Mouse (Mus musculus) lung, postnatal 25 days (tissue): ENCODE results near the gene Ankrd34a.

Experiments used
- DNase-seq: peaks from one replicate; pipeline ENCODE4 v3.0.0; 2022; ENCODE audit warnings: low spot score

The Ankrd34a gene

DNA sequence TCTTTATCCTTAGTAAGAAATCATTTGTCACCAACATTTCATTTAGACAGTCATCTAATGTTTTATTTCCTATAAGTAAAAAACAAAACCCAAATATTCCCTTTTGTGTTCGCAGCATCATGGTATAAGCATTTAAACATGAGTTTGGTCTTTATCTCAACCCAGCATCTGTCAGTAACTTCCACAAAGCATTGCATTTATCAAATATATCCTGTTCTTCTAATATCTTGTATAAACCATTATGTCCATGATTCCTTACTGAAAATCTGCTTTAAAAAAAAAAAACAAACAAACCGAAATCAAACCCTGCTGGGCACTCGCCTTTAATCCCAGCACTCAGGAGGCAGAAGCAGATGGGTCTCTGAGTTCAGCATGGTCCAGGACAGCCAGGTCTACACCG lies 10.2 kb downstream of the Ankrd34a start:
- no peak for DNase-seq

DNA sequence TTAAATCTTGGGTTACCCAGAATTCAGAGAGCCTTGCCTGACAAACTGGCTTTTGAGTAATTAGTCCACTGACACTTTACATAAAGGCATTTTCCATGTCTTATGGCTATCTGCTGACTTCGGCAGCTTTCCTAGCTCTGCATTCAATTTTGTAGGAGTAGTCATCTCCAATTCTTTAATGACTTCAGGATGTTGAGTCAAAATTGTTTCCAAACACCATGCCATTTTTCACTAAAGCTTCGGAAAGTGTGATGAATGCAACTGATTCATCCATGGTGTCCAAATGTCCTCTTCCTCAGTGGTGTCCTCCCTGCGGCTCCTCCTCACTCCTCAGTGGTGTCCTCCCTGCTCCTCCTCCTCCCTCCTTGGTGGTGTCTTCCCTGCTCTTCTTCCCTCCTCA lies 21.5 kb downstream of the Ankrd34a start:
- DNase-seq: no peak

DNA sequence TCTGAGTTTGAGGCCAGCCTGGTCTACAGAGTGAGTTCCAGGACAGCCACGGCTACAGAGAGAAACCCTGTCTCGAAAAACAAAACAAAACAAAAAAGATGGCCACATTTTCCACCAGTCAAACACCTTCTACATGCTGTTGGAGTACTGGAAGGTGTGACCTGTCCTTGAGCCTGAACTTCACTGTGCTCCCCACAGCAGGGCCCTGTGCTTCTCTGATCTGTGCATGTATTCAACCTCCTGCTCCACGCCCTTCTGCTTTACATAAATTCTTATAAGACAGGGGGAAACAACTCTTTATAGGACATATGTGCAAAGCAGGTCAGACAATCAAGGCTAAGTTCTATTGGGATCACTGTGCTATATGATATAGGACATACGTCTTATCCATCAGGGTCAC lies 26.8 kb downstream of the Ankrd34a start:
- DNase-seq: no peak

DNA sequence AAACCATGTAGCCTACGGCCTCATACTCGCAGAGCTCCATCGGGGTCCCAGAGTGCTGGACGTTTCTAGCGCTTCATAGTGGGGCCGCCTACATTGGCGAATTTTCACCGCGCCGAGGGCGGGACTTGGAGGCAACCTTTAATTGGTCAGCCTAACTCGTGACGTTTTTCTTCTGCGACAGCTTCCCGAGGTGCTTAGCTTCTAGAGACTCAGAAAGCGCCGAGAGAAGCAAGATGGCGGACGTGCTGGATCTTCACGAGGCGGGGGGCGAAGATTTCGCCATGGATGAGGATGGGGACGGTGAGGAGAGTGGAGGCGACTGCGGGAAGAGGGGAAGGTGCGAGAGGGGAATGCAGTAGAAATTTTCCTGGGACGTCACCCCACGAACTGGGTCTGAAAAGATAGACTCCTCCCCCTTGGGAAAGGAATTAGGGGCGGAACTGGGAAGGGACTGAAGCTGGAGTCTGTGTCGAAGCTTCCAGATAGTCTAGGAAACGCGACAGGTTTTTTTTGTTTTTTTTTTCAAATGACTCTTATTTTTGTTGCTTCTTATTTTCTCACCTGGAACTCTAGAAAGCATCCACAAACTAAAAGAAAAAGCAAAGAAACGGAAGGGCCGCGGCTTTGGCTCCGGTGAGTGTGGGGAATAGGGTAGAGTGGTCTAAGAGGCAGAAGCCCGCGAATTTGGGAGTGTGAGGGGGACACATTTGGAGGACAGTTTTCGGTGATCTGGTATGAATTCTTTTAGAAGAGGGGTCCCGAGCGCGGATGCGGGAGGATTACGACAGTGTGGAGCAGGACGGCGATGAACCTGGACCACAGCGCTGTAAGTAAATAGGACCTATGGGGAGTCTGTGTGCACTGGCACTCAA lies 33.5 kb downstream of the Ankrd34a start, which contains the start of gene Rbm8a:
Rbm8a (plus strand) TSS at position 205 of the 872 bp plus-strand sequence.
- DNase-seq: peak; percentile 97

DNA sequence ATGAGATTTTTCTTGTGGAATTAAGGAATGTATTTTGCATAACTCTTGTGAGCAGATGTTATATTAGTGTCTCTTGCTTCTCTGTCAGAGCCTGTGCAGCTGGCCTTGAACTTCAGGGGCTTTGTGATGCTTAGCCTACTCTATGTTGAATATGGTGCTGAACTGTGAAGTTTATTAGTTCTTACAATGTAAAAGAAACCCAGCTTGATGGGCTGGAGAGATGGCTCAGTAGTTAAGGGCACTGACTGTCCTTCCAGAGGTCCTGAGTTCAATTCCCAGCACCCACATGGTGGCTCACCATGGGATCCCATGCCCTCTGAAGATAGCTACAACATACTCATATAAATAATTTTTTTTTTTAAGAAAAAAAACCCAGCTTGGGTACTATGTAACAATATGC lies 35.6 kb downstream of the Ankrd34a start:
- no peak for DNase-seq

DNA sequence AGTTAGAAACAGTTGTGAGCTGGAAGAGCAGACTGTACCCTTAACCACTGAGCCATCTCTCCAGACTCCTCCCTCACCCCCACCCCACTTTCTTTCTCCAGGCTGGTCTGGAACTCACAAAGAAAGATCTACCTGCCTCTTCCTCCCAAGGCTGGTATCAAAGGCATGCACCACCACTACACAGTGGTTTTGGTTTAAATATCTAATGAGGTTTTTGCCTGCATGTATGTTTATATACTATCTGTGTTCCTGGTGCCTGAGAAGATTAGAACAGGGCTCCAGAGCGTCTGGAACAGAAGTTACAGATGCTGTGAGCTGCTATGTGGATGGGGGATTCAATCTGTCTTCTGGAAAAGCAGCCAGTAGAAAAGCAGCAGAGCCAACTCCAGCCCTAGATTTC lies 37.6 kb downstream of the Ankrd34a start:
- DNase-seq: no peak

DNA sequence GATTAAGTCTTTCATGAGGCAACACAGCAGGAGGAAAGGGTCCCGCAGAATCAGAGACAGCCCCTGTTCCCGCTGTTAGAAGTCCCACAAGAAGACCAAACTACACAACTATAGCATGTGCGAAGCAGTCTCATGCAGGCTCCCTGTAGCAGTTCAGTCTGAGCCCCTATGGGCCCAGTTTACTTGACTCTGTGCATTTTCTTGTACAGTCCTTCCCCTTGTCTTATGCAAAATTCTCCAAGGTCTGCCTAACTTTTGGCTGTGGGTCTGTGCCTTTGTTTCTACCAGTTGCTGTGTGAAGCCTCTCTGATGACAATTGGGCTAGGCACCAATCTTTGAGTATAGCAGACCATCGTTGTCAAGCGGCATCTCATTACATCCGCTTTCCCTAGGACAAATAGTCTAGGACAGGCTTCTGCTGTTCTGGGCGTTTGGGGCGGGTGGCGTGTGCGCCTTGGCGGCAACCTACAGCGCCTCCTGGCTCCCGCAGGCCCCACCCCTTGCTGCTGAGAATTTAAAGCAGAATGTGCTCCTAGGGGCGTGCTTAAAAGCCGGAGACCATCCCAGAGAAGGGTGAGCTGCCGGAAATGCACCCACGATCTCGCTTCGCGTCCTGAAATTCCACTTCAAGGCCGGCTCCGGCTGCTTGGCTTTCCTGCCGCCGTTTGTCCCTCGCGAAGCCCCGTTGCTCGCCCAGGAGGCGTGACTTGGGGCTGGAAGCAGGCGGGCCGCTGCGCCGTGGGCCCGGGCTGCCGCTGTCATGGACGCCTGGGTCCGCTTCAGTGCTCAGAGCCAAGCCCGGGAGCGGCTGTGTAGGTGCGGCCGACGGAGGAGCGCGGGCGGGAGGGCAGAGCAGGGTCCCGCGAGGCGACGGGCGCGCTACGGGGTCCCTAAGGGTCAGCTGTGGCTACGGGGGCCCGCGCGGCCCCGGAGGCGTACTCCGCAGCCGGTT lies 38.8 kb downstream of the Ankrd34a start, which contains the start of the genes Pex11b and Gm42957:
Pex11b (plus strand) TSS at position 449 of the 952 bp plus-strand sequence.
Gm42957 (plus strand) TSS at position 547 of the 952 bp plus-strand sequence.
- DNase-seq: peak; percentile 89

DNA sequence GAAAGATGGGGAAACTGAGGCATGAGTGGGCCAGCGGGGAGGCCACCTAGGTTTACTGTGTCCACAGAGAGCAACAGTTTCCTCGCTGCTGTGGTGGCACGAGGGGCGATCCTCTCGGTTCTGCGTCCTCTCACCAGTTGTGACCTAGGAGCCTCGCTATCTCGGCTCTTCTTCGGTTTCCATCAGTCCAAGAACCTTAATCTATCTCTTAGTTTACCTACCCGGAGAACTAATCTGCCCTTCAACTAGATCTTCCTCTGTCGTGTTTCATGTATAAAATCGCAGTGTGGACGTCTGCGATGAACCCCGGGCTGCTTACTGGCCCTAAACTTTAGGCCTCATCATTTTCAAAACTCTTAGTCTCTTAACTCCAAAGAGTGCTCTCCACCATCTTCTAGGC lies 39.5 kb downstream of the Ankrd34a start:
- DNase-seq: no peak

DNA sequence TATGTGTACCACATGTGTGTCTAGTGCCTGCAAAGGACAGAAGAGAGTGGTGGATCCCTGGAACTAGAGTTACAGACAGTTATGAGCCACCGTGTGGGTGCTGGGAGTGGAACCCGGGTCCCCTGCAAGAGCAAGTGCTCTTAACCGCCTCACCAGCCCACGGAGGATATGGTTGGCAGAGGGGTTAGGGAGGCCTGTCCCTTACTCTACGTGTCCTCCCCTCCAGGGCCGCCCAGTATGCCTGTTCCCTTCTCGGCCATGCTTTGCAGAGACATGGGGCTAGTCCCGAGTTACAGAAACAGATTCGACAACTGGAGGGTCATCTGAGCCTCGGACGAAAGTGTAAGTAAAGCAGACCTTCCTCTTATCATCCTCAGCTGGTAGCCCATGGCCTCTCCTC lies 40.0 kb downstream of the Ankrd34a start:
- no peak for DNase-seq

DNA sequence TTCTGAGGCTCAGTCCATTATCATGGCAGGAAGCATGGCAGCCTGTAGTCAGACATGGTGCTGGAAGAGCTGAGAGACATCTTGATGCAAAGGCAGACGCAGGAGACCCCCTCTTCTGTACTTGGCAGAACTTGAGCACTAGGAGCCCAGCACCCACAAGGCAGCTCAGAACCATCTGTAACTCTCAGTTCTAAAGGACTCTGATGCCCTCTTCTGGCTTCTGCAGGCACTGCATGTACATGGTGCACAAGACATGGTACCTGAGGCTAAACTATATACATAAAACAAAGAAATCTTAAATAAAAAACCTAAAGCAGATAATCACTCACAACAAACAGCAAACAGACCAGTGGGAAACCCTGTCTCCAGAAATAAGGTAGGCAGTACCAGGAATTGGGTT lies 42.8 kb downstream of the Ankrd34a start:
- peak; percentile 71 for DNase-seq

DNA sequence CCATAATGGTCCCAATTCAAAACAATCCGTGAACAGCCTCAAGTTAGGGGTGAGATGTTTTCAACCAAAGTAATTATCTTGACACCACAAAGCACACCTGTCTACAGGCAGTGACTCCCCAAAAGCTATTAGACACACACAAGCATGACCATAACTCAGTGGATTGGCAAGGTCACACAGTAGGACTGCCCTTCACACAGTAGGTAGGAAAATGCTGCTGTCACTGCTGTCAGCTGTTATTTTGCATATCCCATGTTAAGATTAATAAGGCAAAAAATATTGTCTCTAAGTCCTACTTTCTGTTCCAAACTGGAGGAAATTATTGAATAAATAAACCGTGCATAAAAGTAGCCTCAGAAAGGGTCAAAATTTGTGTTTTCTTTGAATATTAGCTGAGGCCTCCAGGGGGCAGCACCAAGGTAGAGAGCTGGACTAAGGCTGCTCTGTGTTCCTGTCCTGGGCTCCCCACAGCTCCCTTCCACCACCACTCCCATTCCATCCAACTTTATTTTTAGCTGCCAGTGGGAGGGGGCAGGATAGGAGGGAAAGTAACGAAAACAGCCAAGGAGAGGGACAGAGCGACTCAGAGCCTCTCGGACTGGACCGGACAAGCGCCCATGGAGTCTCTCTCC lies 48.7 kb downstream of the Ankrd34a start, which contains the start of gene Itga10:
Itga10 (plus strand) TSS at position 567 of the 632 bp plus-strand sequence.
- DNase-seq: peak; percentile 33

DNA sequence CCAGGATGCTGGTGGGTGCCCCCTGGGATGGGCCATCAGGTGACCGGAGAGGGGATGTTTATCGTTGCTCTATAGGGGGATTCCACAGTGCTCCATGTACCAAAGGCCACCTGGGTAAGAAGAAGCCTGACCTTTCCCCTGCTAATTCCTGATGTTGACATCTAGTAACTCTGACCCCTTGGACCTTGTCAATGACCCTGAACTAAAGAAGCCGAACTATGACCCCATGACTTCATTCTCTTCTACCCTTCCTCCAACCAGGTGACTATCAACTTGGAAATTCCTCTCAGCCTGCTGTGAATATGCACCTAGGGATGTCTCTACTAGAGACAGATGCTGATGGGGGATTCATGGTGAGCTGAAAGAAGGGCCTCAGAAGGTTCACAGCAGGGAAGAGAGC lies 50.9 kb downstream of the Ankrd34a start:
- DNase-seq: no peak
